In the genomic region with DNA sequence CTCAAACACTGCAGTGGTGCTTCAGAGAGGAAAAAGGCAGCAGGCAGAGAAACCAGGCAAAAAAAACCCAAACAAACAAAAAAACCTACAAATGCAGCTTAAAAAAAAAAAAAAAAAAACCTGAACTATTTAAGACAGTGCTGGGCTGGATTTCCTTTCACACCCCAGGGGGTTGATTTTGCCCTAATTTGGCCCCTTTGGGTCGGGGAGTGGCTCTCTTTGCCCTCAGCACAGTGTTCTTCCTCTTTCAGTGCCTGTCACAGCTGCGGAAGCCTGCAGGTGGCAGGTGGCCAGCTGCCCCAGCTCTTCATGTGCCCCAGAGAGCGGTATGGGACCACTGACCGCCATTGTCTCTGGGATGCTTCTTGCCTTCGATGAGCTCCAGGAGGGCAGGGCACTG, we compare ENCODE assay signal across 13 mouse cellular contexts. TPM values are rescaled to one million over a fixed set of nuclear protein-coding genes. Genes with fewer than 3 reads are reported as not detected.
DNase-seq lines count a peak whose midpoint lies in the region; ATAC-seq and TF ChIP-seq lines count a peak whose summit lies in the region.
"Had no signal": no experiment of that assay in that cellular context is flagged by ENCODE, and none has a peak within 500 bp of the region (broad histone marks: within the 10 kb centered on the region; RNA-seq: fewer than 3 reads in every experiment).

No protein-coding gene starts in this region.

- no peak overlapping the region for H3K4me2 ChIP-seq in myocyte (ENCODE audit: low read depth)
- no peak overlapping the region for H3K4me2 ChIP-seq in forebrain, embryonic 16.5 days (ENCODE audit: low read length)
- H3K4me2 ChIP-seq: hindbrain, embryonic 13.5 days had no signal

- ATAC-seq in forebrain, embryonic 16.5 days = no peak

- no peak; the same call in 1 of the 2 replicates for TF ChIP-seq CTCF in layer of hippocampus, adult 2 months (conservative IDR thresholded peaks at IDR 0.05)

- peaks cover 96% of the 10 kb centered on the region for H3K79me2 ChIP-seq in myocyte (ENCODE audit: control insufficient read depth, insufficient read depth)

- 60% methylated on average over 5 of the region's 5 CpGs for WGBS in forebrain, embryonic 16.5 days

- peak; percentile 23 for DNase-seq in layer of hippocampus, adult 9-11 months
- DNase-seq in layer of hippocampus, adult 2 months (ENCODE audit: low spot score in 2 of 2) = no peak
- peak; percentile 36 for DNase-seq in T-cell, adult 2 months (ENCODE audit: low spot score)
- DNase-seq in thymus, postnatal 10 days (ENCODE audit: low spot score in 2 of 2) = peak; percentile 45 to 53
- DNase-seq in kidney, postnatal 36 days = no peak
- DNase-seq: kidney, postnatal 25 days had no signal

- H3K9ac ChIP-seq in forebrain, embryonic 16.5 days (replicated peaks; ENCODE audit: low read depth, low read length) = no peak overlapping the region
- H3K9ac ChIP-seq: hindbrain, embryonic 13.5 days had no signal

- no peak overlapping the region for H3K27ac ChIP-seq in layer of hippocampus, adult 2 months
- H3K27ac ChIP-seq in forebrain, embryonic 16.5 days (ENCODE audit: low read length) = no peak overlapping the region
- H3K27ac ChIP-seq: hindbrain, embryonic 13.5 days; stomach, postnatal 0 days had no signal

- no peaks in the 10 kb centered on the region for H3K27me3 ChIP-seq in myocyte (ENCODE audit: control insufficient read depth, insufficient read depth, insufficient read length)
- H3K27me3 ChIP-seq in forebrain, embryonic 16.5 days (replicated peaks; ENCODE audit: control insufficient read depth, insufficient read depth, low read length) = no peaks in the 10 kb centered on the region
- H3K27me3 ChIP-seq: hindbrain, embryonic 13.5 days had no signal

- H3K9me3 ChIP-seq in forebrain, embryonic 16.5 days (ENCODE audit: control insufficient read depth, low read length) = no peaks in the 10 kb centered on the region
- H3K9me3 ChIP-seq: hindbrain, embryonic 13.5 days; megakaryocyte, embryonic 14.5 days had no signal

- H3K36me3 ChIP-seq in myocyte (ENCODE audit: control insufficient read depth, insufficient read depth) = peaks cover 32% of the 10 kb centered on the region
- H3K36me3 ChIP-seq in forebrain, embryonic 16.5 days (ENCODE audit: control insufficient read depth, insufficient read depth) = no peaks in the 10 kb centered on the region

- H3K4me1 ChIP-seq in forebrain, embryonic 16.5 days (replicated peaks; ENCODE audit: control insufficient read depth, insufficient read depth, low read length) = peaks cover 16% of the 10 kb centered on the region

- TF ChIP-seq POLR2A in myocyte (IDR thresholded peaks at IDR 0.05; ENCODE audit: insufficient read length, low read depth) = peak; percentile 4

- H3K4me3 ChIP-seq in layer of hippocampus, adult 2 months = no peak overlapping the region
- H3K4me3 ChIP-seq in myocyte = no peak overlapping the region
- H3K4me3 ChIP-seq in forebrain, embryonic 16.5 days (replicated peaks; ENCODE audit: low read length) = no peak overlapping the region
- H3K4me3 ChIP-seq: hindbrain, embryonic 13.5 days; megakaryocyte, embryonic 14.5 days had no signal

- no peak overlapping the region for H3ac ChIP-seq in myocyte (ENCODE audit: control insufficient read depth, insufficient read length)

TF ChIP-seq in myocyte, 11 proteins besides CTCF, POLR2A, EP300 and RAD21:
- TF ChIP-seq E2F4 (IDR thresholded peaks at IDR 0.05; ENCODE audit: insufficient read depth) (no peak), TCF3 (IDR thresholded peaks at IDR 0.05; ENCODE audit: insufficient read length, low read depth) (no peak), MYOG (IDR thresholded peaks at IDR 0.05; ENCODE audit: control insufficient read depth in 1 of 3, insufficient read depth in 1 of 3, insufficient read length in 2 of 3, low read depth in 2 of 3) (peak in 1 of 3 experiments; percentile 19), MYOD1 (IDR thresholded peaks at IDR 0.05; ENCODE audit: control insufficient read depth in 1 of 3, insufficient read length in 2 of 3, low read depth in 2 of 3) (peak in 1 of 3 experiments; percentile 17), REST (IDR thresholded peaks at IDR 0.05; ENCODE audit: insufficient read depth, insufficient read length) (no peak)

RNA-seq across cellular contexts. Expression of a gene that starts 6.7 kb away (rescaled TPM):
- total RNA-seq in layer of hippocampus, adult 2 months (2021) = 10 to 100 TPM; 25.5 to 35.0 TPM
- 60.0 TPM for polyA plus RNA-seq in myocyte (2012; fragmentation: generic; extraction: Trizol)
- 5.2 and 5.4 TPM in 2 replicates for polyA plus RNA-seq in forebrain, embryonic 16.5 days (2015; fragmentation: Nextera tagmentation; extraction: Ambion mirVana)

RNA-seq across cellular contexts. Expression of a gene that starts 21.9 kb away (rescaled TPM):
- not detected for total RNA-seq in layer of hippocampus, adult 2 months (2021)
- not detected for polyA plus RNA-seq in myocyte (2012; fragmentation: generic; extraction: Trizol)
- not detected in 2 replicates for polyA plus RNA-seq in forebrain, embryonic 16.5 days (2015; fragmentation: Nextera tagmentation; extraction: Ambion mirVana)
- polyA plus RNA-seq: brain, embryonic 14.5 days; hindbrain, embryonic 13.5 days; limb, embryonic 11.5 days had no signal

RNA-seq across cellular contexts. Expression of a gene that starts 52.4 kb away (rescaled TPM):
- not detected for total RNA-seq in layer of hippocampus, adult 2 months (2021)
- polyA plus RNA-seq in myocyte (2012; fragmentation: generic; extraction: Trizol) = not detected
- polyA plus RNA-seq in forebrain, embryonic 16.5 days (2015; fragmentation: Nextera tagmentation; extraction: Ambion mirVana) = not detected in 2 replicates
- polyA plus RNA-seq: brain, embryonic 14.5 days; hindbrain, embryonic 13.5 days; limb, embryonic 11.5 days; stomach, postnatal 0 days had no signal

RNA-seq across cellular contexts. Expression of a gene that starts 55.6 kb away (rescaled TPM):
- total RNA-seq in layer of hippocampus, adult 2 months (2021) = 10 to 100 TPM; 15.0 to 18.1 TPM
- 14.8 TPM for polyA plus RNA-seq in myocyte (2012; fragmentation: generic; extraction: Trizol)
- 31.2 and 32.4 TPM in 2 replicates for polyA plus RNA-seq in forebrain, embryonic 16.5 days (2015; fragmentation: Nextera tagmentation; extraction: Ambion mirVana)

RNA-seq across cellular contexts. Expression of a gene that starts 55.8 kb away (rescaled TPM):
- total RNA-seq in layer of hippocampus, adult 2 months (2021) = 10 to 100 TPM; 52.3 to 52.5 TPM
- polyA plus RNA-seq in myocyte (2012; fragmentation: generic; extraction: Trizol) = 49.1 TPM
- polyA plus RNA-seq in forebrain, embryonic 16.5 days (2015; fragmentation: Nextera tagmentation; extraction: Ambion mirVana) = 239 and 248 TPM in 2 replicates

Comparison
In these comparisons a context has a peak if more than half of its experiments do, and no peak if none do; other contexts are left out.
1. DNase-seq: peak in layer of hippocampus, adult 9-11 months (single experiment), T-cell, adult 2 months (single experiment) and thymus, postnatal 10 days (2 of 2); none in layer of hippocampus, adult 2 months (0 of 2) and kidney, postnatal 36 days (0 of 2).